Mouse (Mus musculus): ENCODE data around the gene Catsperz.

Gene Catsperz

DNA sequence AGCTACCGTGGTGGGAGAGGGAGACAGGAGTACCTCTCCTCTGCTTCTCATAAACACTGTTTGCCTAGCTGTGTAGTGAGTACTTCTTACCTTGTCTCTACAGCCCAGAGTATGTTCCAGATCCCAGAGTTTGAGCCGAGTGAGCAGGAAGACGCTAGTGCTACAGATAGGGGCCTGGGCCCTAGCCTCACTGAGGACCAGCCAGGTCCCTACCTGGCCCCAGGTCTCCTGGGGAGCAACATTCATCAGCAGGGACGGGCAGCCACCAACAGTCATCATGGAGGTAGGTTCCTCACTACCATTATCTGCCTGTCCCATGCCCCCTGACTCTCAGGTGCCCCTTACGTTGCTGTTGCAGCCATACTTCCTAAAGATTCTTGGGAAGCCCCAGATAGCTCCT lies 17.6 kb upstream of the Catsperz start:
- no peak for DNase-seq

DNA sequence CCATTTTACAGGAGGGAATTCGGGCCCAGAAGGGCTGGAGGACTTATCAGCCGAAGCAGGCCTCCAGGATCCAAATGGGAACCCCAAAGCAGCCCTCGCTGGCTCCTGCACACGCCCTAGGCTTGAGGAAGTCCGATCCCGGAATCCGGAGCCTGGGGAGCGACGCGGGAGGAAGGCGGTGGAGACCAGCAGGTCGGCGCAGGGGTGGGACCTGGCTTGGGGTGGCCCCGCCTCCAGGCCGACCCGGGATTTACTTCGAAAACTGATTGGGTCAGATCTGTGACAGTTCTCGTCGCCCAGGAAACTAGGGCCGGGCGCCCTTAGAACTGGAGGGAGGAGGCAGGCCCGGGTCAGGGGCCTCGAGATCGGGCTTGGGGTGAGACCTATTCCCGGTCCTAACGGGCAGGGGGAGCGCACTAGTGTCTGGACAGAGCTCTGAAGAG lies 17.1 kb upstream of the Catsperz start, which contains the start of gene Gpr137:
TSS of gene Gpr137 (minus strand) at position 232 of the 443 bp plus-strand sequence.
- peak; percentile 95 for DNase-seq

DNA sequence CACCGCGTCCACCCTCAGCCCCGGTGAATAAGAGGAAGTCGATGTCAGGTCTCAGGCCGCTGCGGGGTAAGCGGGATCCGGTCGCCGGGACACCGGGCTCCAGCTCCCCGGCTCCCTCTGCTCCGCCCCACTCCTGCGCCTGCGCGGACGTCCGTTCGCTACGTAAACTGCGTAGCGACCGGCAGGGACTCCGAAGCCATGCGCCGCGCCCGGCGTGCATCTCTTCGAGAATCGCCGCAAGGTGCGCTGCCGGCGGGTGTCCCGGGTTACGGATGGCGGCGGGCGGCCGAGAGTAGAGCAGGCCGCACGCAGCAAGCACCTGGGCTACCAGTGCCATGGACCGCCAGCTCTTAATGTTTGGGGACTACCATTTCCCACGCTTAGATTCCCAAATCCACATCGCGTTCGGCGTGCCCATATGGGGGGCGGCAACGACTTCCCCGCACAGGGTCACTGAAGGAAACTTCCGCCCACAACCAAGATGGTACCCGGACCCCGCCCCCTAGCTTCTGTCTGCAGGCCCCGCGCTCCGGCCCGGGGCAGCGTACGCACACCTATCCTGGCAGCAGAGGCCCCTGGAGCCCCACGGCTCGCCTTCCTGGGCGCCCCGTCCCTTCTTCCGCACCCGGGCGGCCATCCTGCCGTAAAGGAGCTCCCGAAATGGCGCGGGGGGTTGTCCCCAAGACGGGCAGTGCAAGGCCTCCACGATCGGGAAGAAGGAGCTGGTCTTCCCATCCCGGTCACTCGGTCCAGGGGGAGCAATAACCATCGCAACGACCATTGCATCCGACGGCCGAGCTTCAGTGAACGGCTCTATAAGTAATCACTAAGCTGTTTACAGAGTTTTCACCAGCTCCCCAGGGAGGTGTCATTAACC lies 16.4 kb upstream of the Catsperz start, which contains the start of gene Bad:
TSS of gene Bad (plus strand) at position 490 of the 877 bp plus-strand sequence.
- DNase-seq = peak; percentile 95

DNA sequence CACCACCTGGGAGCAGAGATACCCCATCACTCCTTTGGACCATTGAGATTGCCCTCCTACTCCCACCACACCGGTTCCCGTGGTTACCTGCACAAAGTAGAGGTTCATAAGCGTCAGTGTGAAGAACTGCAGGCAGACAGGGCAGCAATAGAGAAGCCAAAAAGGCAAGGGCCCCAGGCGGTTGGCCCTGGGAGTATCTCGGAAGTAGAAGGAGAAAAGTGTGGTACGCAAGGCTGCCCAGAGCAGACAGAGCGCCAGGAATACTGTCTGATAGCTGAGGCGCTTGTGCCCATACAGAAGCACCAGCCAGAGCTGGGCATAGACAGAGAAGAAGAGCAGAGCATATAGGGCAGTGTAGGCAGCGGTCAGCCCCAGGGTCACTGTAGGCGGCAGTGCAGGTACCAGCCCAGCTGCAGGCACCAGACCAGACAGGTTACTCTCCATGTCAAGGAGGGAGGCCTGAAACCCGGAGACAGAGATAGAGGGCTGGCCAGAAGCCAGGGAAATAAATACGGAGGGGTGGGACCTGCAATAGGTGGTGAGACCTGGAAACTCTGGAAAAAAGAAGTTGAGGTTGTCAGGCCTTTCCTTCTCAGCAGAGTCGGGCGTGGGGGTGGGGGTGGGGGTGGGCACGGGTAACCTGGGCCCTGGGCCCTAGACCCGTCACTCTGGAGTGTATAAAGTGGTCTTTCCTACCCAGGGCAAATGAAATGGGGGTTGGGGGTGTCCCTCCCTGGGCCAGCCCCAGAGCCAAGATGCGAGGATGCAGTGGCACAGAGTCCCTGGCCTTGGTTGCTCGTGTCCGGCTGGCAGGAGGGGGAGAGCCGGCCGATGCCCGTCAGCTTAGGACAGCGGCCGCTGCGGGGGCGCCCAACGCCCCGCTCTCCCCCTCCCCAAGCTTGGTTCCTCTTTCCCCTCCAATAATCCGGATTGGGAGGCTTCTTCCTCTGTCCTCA lies 15.5 kb upstream of the Catsperz start:
- no peak for DNase-seq

DNA sequence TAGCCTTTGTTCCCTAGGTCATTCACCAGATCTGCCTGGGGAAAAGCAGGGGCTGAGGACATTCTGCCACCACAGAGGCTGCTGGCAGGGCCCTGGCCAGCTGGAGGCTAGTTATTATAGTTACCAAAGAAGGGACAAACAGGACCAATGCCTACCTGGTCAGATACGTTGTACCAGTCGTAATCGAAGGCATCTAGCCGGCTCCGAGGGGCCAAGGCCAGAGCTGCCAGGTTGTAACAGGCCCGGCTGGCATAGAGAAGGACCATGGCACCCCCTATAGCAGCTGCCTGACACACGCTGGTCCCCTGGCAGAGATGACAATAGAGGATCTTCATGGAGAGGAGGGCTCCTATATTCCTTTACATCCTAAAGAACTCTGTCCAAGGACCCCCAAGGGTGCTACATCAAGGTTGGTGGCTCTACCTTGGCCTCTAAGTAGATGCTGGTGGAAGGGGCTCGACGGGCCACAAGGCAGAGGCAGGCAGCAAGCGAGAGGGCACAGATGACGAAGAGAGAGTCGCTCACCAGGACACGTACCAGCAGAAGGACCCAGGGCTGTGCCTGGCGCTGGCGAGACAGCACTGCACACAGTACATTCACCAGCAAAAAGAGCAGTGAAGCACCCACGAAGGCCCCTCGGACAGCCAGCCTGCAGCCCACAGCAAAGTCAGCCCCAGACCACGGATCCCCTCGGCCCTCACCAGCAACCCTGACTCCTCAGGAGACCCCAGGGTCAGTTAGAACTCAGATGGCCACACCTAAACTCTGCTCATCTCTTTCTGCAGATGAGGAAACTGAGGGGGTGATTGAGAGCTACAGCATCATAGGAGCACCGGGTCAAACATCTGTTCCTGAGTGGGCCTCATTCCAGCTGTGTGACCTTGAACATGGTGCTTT lies 14.2 kb upstream of the Catsperz start:
- DNase-seq = no peak

DNA sequence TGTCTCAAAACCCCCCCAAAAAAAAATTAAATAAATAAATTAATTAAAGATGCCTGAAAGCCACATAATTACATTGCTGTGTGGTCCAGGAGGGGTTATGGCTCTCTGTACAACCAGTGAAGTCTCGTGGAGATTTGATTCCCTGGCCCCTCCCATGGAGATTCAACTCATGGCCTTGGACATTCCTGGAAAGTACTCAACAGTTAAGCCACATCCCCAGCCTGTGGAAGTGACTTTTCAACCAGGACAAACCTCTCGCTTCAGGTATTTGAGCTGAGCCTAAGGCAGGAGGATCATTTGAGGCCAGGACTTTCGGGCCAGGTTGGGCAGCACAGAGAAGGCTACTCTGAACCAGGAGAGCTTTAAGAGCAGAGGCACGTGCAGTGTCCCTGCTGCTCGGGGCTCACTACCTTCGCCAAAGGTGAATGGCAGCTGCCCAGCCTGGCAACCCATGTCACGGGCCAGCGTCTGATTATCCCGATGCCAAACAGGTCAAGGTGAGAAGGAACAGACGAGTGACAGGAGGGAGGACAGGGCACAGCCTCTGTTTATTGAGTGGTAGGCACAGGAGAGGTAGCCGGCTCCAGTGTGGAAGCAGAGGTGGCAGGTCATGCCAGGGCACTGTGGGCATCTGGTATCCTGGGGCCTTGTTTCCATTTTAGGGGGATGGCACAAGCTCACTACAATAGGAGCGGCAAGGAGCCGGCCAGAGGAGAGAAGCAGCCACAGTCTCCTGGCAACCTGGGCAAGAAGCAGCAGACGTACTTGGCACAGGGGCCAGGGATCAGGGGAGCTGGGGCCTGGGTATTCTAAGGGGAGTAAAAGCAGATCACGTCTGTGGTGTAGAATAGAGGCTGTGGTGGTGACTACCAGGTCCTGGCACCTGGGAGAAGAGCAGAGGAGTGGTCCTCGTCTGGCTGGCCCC lies 12.6 kb upstream of the Catsperz start:
- no peak for DNase-seq

DNA sequence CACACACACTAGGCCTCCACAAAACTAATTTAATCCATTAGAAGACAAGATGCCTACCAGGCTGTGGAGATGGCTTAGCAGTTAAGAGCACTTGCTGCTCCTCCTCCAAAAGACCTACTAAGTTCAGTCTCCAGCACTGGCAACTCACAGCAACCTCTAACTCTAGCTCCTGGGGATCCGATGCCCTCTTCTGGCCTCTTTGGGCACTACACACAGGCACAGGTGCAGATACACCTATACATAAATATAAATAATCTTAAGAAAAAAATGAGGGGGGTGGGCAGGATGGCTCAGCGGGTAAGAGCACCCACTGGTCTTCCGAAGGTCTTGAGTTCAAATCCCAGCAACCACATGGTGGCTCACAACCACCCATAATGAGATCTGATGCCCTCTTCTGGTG lies 11.1 kb upstream of the Catsperz start:
- no peak for DNase-seq

DNA sequence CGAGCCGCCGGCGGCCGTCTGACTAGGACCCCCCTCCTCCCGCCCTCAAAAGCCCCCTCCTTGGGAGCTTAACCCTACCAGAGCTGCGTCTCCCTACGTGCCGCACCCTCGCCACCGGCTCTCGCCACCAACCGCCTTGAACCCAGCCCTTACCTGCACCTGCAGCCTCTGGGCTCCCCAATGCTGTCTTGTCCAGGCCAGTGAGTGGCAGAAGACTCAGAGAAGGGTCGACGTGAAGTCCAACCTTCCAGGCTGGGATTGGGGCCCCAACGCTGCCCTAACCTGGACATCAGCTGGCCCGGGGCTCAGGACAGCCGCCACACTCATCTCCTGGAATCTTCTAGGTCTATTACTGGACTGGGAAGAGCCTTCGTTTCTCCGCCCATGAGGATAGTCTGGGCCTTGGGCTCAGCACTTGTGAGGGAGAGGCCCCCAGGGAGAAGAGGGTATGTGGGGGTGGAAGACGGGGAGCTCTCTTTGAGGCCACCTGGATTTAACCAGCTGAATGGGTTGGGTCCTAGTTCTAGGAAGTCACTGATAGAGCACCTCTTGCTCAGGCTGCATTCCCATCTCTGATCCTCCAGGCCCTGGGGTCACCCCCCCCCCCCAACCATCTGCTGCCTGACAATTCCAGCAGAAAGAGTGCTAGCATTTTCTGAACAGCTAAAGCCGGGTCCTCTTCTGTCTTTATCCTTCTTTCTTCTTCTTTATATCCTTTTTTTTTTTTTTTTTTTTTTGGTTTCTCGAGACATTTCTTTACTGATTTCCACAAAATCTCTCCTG lies 9.2 kb upstream of the Catsperz start, which contains the start of gene Kcnk4:
TSS of gene Kcnk4 (minus strand) at position 321 of the 783 bp plus-strand sequence.
- DNase-seq = no peak

DNA sequence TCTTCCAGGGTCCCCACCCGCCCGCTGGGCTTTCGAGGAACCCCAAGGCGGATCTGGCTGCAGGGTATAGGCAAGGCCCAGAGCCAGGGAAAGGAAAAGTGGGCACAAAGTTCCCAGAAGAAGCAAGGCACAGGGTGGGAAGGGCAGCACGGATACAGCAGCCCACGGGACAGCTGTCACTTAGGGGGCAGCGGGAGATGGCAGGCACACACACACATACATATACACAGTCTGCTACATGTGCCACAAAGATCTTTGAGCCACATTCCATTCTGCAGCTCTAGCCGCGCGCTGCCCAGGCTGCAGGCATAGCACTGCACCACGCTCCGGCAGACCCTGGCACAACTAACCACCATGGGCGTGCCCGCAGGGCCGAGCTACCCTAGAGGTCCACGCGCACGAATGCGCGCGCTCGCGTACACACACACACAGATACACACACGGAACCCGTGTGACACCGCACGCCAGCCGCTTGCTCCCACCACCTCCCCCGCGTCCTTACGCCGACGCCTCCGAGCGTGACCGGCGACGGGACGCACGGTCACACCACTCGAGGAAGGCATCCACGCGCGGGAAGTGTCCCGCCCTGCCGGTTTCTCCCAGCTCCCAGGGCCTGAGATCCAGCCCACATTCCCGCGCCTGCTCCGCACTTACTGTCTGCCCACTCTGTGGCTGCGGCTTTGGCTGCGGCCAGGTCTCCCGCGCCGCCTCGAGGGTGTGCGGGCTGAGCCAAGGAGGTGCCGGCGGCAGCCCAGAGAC lies 8.4 kb upstream of the Catsperz start:
- peak; percentile 67 for DNase-seq

DNA sequence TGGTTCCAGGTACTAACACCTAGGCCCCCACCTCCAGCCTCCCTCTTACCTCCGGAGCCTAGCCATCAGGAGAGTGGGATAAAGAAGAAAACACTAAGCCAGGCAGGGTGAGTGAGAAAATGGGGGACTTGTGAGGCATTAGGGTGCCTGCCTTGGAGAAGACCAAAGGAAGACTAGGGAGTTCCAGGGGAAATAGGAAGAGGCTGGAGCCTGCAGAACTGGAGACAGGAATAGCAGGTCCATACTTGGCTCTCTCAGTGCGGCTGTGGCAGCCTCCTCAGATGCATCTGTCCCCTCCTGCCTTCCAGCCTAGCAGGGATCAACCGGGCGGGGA lies 7.9 kb upstream of the Catsperz start:
- no peak for DNase-seq

DNA sequence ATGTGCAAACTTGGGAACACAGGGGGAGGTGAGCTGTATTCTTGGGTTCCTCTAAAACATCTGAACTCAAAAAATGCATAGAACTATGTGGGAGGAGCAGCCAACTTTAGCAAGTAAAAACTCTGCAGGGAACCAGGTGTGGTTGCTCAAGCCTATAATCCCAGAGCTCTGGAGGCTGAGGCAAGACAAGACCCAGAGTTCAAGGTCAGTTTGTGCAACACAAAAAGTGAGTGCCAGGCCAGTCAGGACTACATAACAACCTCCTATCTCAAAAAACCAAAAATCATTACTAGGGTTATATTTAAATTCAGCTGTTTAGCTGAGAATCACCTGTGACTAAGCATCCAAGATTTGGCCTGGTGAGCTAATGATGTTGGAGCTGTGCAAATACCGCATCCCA lies 6.8 kb upstream of the Catsperz start:
- no peak for DNase-seq

DNA sequence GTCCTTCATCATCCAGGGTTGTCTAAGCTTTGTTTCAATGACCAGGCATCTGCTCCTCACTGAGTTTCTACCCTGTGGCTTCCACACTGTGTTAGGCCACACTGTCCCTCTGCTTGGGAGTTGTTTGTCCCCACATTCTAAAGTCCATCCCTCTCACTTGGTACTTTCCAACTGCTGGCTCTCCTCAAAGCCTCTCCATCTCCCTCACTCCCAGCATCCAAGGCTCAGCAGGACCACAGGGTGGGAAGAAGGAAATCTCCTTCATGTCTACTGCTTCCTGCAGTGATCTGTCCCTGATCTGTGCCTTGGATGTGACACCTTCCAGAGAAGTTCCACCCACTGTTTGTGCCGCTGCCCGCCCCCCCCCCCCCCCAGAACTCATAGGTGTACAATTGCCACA lies 5.8 kb upstream of the Catsperz start:
- no peak for DNase-seq

DNA sequence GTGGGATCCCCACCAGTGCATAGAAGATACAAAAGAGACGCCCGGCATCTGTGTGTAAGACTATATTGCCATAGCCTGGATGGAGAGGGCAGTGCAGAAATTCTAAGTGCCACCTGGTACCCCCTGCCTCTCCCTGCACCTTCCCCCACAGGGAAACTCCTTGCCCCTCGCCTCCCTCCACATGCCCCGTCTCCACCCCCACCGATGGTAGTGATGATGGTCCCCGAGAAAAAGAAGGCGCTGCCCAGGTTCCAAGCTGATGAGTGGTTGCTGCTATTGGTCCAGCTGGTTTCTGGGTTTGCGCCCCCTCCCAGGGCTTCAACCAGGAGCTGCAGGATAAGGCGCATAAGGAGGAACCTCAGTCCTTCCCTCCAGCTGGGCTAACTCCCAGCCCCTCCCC lies 2.9 kb upstream of the Catsperz start:
- no peak for DNase-seq

DNA sequence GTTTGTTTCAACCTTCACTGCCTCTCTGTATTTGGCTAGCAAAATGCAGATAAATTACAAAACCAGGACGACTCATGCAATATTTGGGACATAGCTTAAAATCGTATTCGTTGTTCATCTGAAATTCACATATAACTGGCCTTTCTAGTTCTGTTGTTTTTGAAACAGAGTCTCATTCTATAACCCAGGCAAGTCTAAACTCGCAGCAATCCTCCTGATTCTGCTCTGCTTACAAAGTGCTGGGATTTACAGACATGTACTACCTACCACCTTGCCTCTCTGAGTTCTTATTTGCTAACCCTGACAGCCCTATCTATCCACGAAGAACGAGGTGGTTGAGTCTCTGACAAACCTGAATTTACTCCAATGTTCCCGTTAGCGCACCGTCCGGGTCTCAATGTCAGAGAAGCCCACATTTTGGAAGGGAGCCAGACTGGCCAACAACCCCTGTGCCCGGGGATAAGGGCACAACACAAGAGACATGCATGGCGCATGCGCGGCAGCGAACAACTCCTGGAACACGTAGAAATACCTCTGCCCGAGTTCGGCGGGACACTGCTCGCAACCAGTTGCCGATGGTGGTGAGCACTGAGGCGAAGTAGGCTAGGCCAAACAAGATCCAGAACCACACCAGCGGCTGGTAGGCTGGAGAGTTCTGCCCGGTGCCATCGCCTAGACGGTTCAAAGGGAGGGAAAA lies 1.5 kb upstream of the Catsperz start:
- peak; percentile 68 for DNase-seq

DNA sequence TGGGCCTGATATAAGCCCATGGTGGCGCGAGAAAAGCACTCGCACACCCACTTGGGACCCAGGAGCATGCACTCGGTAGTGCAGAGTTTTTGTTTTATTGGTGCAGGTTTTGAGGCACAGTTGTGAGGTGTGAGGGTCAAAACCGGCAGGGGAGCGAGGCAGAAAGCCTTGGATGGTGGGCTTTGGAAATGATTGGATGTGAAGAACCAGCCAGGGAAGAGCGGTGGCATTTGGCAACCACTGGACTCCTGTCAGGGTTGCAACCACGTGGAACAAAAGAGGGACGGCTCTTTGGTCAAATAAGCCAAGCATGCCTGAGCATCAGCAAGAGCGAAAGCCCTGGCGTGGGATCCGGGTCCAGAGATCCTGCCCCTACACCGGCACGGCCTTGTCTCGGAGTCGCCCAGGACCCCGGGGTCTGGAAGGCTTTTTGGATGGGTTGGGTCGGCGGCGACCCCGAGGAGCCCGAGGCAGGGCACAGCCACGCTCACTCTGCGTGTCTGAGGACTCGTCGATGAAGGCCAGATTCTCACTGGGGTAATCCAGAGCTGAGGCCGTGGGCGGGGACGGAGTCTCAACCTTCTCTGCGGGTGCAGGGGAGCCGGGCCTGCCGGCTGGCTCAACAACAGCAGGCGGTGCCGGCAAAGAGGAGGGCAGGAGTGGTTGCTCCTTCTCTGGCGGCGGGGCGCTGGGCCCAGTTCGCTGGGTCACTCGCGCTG lies 590 bp upstream of the Catsperz start:
- DNase-seq = no peak

DNA sequence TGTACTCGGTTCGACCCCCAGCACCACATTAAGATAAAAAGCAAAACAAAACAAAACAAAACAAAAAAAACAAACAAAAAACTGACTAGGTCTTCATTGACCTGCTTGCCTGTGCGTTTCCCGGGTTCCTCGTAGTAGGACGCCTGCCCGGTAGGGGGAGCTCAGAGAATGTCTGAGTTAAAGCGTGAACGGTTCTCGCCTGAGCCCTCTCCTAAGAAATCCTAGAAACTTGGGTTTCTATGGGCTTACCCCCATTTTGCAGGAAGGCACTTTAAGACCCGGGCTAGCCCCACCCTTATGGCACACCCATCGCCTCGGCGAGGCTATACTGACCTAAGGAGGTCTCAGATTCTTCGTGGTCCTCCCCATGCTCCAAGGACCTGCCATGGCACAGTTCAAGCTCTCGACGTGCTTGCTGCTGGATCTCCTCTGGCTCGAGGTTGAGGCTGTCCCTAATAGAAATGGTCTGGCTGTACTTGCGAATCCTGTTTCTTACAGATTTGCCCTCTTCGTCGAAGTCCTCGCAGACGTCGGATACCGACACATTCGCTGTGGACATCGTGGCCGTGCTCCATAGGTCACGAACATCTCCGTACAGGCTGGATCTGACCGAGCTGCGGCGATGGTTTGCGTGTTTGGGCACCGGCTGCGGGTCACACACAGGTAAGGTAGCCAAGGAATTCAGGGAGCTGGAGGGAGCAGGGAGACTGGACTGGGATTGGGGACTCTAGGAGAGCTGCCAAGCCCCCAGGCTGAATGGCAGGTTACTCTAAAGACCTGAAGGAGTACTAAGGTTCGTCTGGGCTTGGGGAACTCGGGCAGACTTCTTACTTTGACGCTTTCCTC lies 496 bp downstream of the Catsperz start:
- peak; percentile 82 for DNase-seq

All from retina, postnatal 1 day (tissue).